Mouse (Mus musculus) limb, embryonic 14.5 days (tissue): Measurements from ENCODE around the gene Sec14l5. TPM values are rescaled to one million over a fixed set of nuclear protein-coding genes. Genes with fewer than 3 reads are reported as not detected.
A peak's percentile ranks its signal among the peaks of the same experiment; 100 is the strongest.

Experiments
- ATAC-seq: fragments of 200-750 bp; cut with Nextera tagmentation; 2 replicates; pipeline ENCODE4 v1.8.0; 2017; ENCODE audit warnings: low read depth, moderate number of reproducible peaks, moderate TSS enrichment; ENCODE audit not compliant: low FRiP score
- DNase-seq: peaks from one replicate; pipeline ENCODE4 v3.0.0-alpha.2; 2015; ENCODE audit warnings: low spot score
- H3K27ac ChIP-seq: fragments of 300-500 bp; sonication (generic); replicated peaks from 2 replicates; pipeline ENCODE4 v1.5.1; 2014; ENCODE audit warnings: low read depth, mild to moderate bottlenecking, low read length, moderate library complexity, mixed read lengths
- H3K27me3 ChIP-seq: fragments of 300-500 bp; sonication (generic); 2 replicates; pipeline ENCODE4 v1.6.1; 2014; ENCODE audit warnings: low read length, mixed read lengths; ENCODE audit not compliant: control insufficient read depth, insufficient read depth
- H3K36me3 ChIP-seq: fragments of 300-500 bp; sonication (generic); 2 replicates; pipeline ENCODE4 v1.6.1; 2014; ENCODE audit warnings: mild to moderate bottlenecking, low read length, moderate library complexity, mixed read lengths; ENCODE audit not compliant: control insufficient read depth, insufficient read depth
- H3K4me1 ChIP-seq: fragments of 300-500 bp; sonication (generic); 2 replicates; pipeline ENCODE4 v1.6.1; 2014; ENCODE audit warnings: antibody characterized with exemption, low read length, mixed read lengths; ENCODE audit not compliant: control insufficient read depth, insufficient read depth
- H3K4me2 ChIP-seq: fragments of 300-500 bp; sonication (generic); replicated peaks from 2 replicates; pipeline ENCODE4 v1.6.1; 2014; ENCODE audit warnings: low read depth, mild to moderate bottlenecking, low read length, moderate library complexity; ENCODE audit not compliant: severe bottlenecking
- H3K4me3 ChIP-seq: fragments of 300-500 bp; sonication (generic); replicated peaks from 2 replicates; pipeline ENCODE4 v1.5.1; 2014; ENCODE audit warnings: low read length
- H3K9ac ChIP-seq: fragments of 300-500 bp; sonication (generic); 2 replicates; pipeline ENCODE4 v1.6.1; 2014; ENCODE audit warnings: mild to moderate bottlenecking, low read depth, low read length, moderate library complexity; ENCODE audit not compliant: severe bottlenecking
- H3K9me3 ChIP-seq: fragments of 300-500 bp; sonication (generic); 2 replicates; pipeline ENCODE4 v1.6.1; 2016; ENCODE audit warnings: low read length; ENCODE audit not compliant: control insufficient read depth
- POLR2A ChIP-seq: fragments of 200-500 bp; IDR thresholded peaks from 2 replicates; pipeline ENCODE4 v1.8.0; 2012; ENCODE audit warnings: inconsistent platforms, mild to moderate bottlenecking, moderate library complexity, borderline replicate concordance; ENCODE audit not compliant: insufficient read depth, insufficient read length; ENCODE audit errors: extremely low read depth
- WGBS: fragments of 180-500 bp; shearing (Covaris S2); extraction: QIAGEN DNeasy Blood & Tissue Kit; methylation state at CpG from one replicate; pipeline ENCODE4 v1.1.7; 2014; 5-methylcytosine and 5-hydroxymethylcytosine counted together
- polyA plus RNA-seq, 2 experiments: library from polyadenylated mRNA; depleted of rRNA in 1 of 2; stranded (reverse) in 1 of 2; unstranded in 1 of 2; fragments of >200 nt; fragmentation: Nextera tagmentation in 1 of 2; extraction: Ambion mirVana in 1 of 2; gene quantifications; 2 replicates each; pipeline versions ENCODE4 v1.2.1 to v1.2.3; 2012 to 2014

The Sec14l5 gene
- polyA plus RNA-seq, 2 experiments = 0.10 to 0.45 TPM

DNA sequence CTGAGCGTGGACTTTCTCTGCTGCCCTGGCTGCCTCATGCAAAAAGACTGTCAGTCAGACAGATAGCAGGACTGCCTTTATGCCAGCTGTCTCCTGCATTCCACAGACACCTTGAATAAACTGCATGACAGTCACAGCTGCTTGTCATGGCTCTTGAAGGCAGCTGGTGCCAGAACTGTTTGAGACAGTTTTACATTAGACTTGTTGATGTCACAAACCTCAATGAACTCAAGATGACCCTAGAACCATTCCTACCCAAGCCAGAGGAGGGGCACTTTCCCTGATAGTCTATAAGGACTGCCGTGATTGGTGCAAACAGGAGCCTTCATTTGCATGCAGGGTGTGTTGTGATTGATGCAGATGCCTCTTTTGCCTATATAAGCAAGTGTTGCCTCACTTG is 33.3 kb upstream of the Sec14l5 start:
- 56% methylated on average over 2 of the region's 2 CpGs for WGBS
- Histone ChIP-seq H3K9ac (no peak overlapping the region), H3K4me2 (no peak overlapping the region), H3K4me1 (peaks cover 3% of the 10 kb centered on the region; the same call in 1 of the 2 replicates), H3K36me3 (no peaks in the 10 kb centered on the region), H3K4me3 (no peak overlapping the region), H3K27ac (no peak overlapping the region), H3K9me3 (no peaks in the 10 kb centered on the region), H3K27me3 (no peaks in the 10 kb centered on the region)
- ATAC-seq = peak; percentile 63
- TF ChIP-seq POLR2A = no peak
- peak; percentile 27 for DNase-seq

DNA sequence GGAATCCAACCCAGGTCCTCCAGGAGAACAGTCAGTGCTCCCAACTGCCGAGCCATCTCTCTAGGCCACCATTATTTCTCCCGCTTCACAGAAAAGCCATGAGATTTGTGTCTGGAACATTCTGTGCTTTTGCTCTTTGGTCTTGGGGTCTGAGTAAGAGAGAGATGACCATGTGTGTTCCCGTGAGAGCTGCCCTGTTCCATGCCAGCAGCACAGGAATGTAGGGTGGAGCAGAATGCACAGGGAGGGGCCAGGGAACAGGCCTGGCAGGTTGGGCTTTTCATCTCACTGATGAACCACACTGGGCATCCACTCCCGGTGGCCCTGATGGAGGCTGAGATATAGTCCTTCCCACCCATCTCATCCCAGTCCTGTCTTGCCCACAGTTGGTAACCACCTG is 27.5 kb upstream of the Sec14l5 start:
- ATAC-seq = no peak

DNA sequence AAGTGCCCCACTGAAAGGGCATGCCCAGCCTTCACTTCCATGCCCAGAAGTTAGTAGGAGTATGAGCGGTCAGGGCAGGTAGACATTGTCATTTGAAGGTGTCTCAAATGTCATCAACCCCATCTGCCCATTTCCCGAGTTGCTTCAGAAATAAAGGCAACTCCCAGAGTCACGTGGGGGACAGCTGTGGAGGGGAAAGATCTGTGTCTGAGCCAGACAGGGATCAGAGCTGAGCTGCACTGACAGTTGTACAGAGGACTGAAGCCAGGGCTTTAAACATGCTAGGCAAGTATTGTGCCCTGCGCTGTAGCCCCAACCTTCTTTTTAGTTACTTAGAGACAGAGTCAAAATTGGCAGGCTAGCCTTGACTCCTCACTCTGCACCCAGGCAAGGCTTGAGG is 27.1 kb upstream of the Sec14l5 start:
- Histone ChIP-seq H3K27me3 (no peaks in the 10 kb centered on the region), H3K4me1 (no peaks in the 10 kb centered on the region), H3K36me3 (no peaks in the 10 kb centered on the region), H3K27ac (no peak overlapping the region), H3K4me2 (no peak overlapping the region), H3K9me3 (no peaks in the 10 kb centered on the region), H3K4me3 (no peak overlapping the region), H3K9ac (no peak overlapping the region)
- peak; percentile 62; the same call in 1 of the 2 replicates for ATAC-seq
- WGBS = 78% methylated on average over 4 of the region's 4 CpGs
- TF ChIP-seq POLR2A = no peak
- no peak for DNase-seq

More for the DNA sequence above, 27.5 kb upstream of the Sec14l5 start:
- no peak for DNase-seq
- Histone ChIP-seq H3K27me3 (no peaks in the 10 kb centered on the region), H3K27ac (no peak overlapping the region), H3K4me3 (no peak overlapping the region), H3K4me1 (no peaks in the 10 kb centered on the region), H3K36me3 (no peaks in the 10 kb centered on the region), H3K4me2 (no peak overlapping the region), H3K9ac (no peak overlapping the region), H3K9me3 (no peaks in the 10 kb centered on the region)
- no peak for TF ChIP-seq POLR2A
- WGBS = 73% methylated on average over 4 of the region's 4 CpGs

DNA sequence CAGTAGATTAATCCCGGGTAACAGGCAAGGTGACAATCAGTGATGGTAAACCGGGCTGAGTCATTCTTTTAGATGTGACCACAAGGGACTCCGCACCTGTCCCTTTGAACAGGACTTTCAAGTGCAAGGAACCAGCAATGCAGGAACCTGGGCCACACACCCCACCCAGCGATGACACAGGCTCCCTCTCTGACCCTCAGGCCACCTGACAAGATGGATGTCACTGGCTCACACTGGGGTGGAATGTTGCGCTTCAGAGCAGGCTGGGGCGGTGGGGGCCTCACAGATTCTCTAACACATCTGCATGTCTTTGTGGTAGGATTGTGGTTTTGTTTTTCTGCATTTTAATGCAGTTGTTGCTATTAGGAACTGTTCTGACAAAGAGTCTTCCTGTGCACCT is 23.4 kb upstream of the Sec14l5 start:
- DNase-seq (no peak), ATAC-seq (no peak)
- no peak for TF ChIP-seq POLR2A
- Histone ChIP-seq H3K27me3 (no peaks in the 10 kb centered on the region), H3K4me1 (no peaks in the 10 kb centered on the region), H3K27ac (no peak overlapping the region), H3K9me3 (no peaks in the 10 kb centered on the region), H3K36me3 (no peaks in the 10 kb centered on the region), H3K4me2 (no peak overlapping the region), H3K4me3 (no peak overlapping the region), H3K9ac (no peak overlapping the region)
- 57% methylated on average over 6 of the region's 6 CpGs for WGBS

DNA sequence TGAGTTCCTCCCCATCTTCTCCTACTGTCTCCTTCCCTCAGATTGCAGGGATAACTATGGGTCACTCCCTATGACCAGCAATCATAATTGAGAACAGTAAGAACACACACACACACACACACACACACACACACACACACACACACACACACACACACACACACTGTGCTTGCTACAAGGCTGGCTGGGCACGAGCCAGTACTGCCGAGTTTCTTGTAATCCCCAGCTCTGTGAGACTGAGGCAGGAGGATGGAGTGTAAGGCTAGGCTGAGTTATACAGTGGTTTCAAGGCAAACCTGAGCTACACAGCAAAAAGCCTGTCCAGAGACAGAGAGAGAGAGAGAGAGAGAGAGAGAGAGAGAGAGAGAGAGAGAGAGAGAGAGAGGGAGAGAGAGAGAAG is 16.7 kb upstream of the Sec14l5 start:
- Histone ChIP-seq H3K27me3 (peaks cover 46% of the 10 kb centered on the region), H3K9me3 (no peaks in the 10 kb centered on the region), H3K4me2 (no peak overlapping the region), H3K9ac (no peak overlapping the region), H3K4me3 (no peak overlapping the region), H3K36me3 (no peaks in the 10 kb centered on the region), H3K27ac (no peak overlapping the region), H3K4me1 (peaks cover 5% of the 10 kb centered on the region; the same call in 1 of the 2 replicates)
- no peak for TF ChIP-seq POLR2A
- 38% methylated on average over 2 of the region's 2 CpGs for WGBS
- ATAC-seq (no peak), DNase-seq (no peak)

DNA sequence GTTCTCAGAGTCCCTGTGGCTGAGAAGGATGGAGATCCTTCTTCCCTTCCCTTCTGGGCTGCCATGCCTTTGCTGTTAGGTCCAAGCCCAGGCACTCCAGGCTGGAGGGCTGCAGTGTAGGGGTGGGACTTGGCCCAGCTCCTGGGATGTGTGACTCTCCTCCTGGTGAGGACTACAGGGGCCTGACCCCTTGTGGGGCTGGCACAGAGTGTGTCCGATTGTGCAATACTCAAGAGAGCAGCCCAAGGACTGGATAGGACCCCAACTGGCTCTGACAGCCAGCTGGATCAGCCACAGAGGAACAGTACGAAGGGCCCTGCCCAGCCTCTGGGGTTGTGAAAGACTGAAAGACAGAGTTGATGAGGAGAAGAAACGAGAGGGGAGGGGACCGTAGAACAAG is 16.1 kb upstream of the Sec14l5 start:
- H3K27ac ChIP-seq = no peak overlapping the region
- no peak for ATAC-seq
- no peak overlapping the region for H3K9ac ChIP-seq
- no peak for DNase-seq
- H3K4me1 ChIP-seq = peaks cover 5% of the 10 kb centered on the region; the same call in 1 of the 2 replicates
- 31% methylated on average over 4 of the region's 4 CpGs for WGBS
- peaks cover 46% of the 10 kb centered on the region for H3K27me3 ChIP-seq
- H3K36me3 ChIP-seq = no peaks in the 10 kb centered on the region
- H3K9me3 ChIP-seq = no peaks in the 10 kb centered on the region
- TF ChIP-seq POLR2A = no peak
- 0 out of 2 replicates have a peak overlapping the region, but pooled peaks have one; percentile 41 for H3K4me3 ChIP-seq
- no peak overlapping the region for H3K4me2 ChIP-seq
